Mouse (Mus musculus): ENCODE results near the gene Ctdspl. TPM values are rescaled to one million over a fixed set of nuclear protein-coding genes. Genes with fewer than 3 reads are reported as not detected.

Gene Ctdspl
- polyA plus RNA-seq, 1 experiment from 2014 or later = 4.9 TPM

- no peak overlapping the region for H3K4me2 ChIP-seq
- H3K27ac ChIP-seq (ENCODE audit: low read depth, low read length) = no peak overlapping the region
- H3K36me3 ChIP-seq (ENCODE audit: control insufficient read depth, insufficient read depth, low read length) = no peaks in the 10 kb centered on the region
- no peak overlapping the region for H3K4me3 ChIP-seq (ENCODE audit: low read depth, low read length)
- DNase-seq (ENCODE audit: low spot score, missing footprints) (no peak), ATAC-seq (ENCODE audit: low FRiP score) (no peak)
- no peak overlapping the region for H3K9ac ChIP-seq (ENCODE audit: low read length)
- peaks cover 5% of the 10 kb centered on the region; the same call in 1 of the 2 replicates for H3K4me1 ChIP-seq (ENCODE audit: control insufficient read depth, insufficient read depth, low read length)
- H3K9me3 ChIP-seq (ENCODE audit: control insufficient read depth, low read length) = no peaks in the 10 kb centered on the region
- no peaks in the 10 kb centered on the region for H3K27me3 ChIP-seq (ENCODE audit: control insufficient read depth, insufficient read depth, low read length)
- WGBS = 67% methylated on average over 12 of the region's 12 CpGs
Measured at GRCm38 (mm10) chr9:118936071-118936470, 9.8 kb downstream of the Ctdspl start.

GRCm38 (mm10) chr9:118937515-118937914, 11.3 kb downstream of the Ctdspl start:
- Histone ChIP-seq H3K27me3 (ENCODE audit: control insufficient read depth, insufficient read depth, low read length) (no peaks in the 10 kb centered on the region), H3K4me2 (no peak overlapping the region), H3K9ac (ENCODE audit: low read length) (no peak overlapping the region), H3K9me3 (ENCODE audit: control insufficient read depth, low read length) (no peaks in the 10 kb centered on the region), H3K27ac (ENCODE audit: low read depth, low read length) (no peak overlapping the region), H3K4me1 (ENCODE audit: control insufficient read depth, insufficient read depth, low read length) (peaks cover 5% of the 10 kb centered on the region; the same call in 1 of the 2 replicates), H3K4me3 (ENCODE audit: low read depth, low read length) (no peak overlapping the region), H3K36me3 (ENCODE audit: control insufficient read depth, insufficient read depth, low read length) (no peaks in the 10 kb centered on the region)
- ATAC-seq (ENCODE audit: low FRiP score) (no peak), DNase-seq (ENCODE audit: low spot score, missing footprints) (no peak)
- WGBS = 59% methylated on average over 3 of the region's 3 CpGs

- H3K27me3 ChIP-seq (ENCODE audit: control insufficient read depth, insufficient read depth, low read length) = no peaks in the 10 kb centered on the region
- ATAC-seq (ENCODE audit: low FRiP score) (no peak), DNase-seq (ENCODE audit: low spot score, missing footprints) (no peak)
- H3K4me3 ChIP-seq (ENCODE audit: low read depth, low read length) = no peak overlapping the region
- 40% methylated on average over 13 of the region's 13 CpGs for WGBS
- H3K4me1 ChIP-seq (ENCODE audit: control insufficient read depth, insufficient read depth, low read length) = peaks cover 5% of the 10 kb centered on the region; the same call in 1 of the 2 replicates
- H3K27ac ChIP-seq (ENCODE audit: low read depth, low read length) = no peak overlapping the region
- H3K4me2 ChIP-seq = no peak overlapping the region
- H3K36me3 ChIP-seq (ENCODE audit: control insufficient read depth, insufficient read depth, low read length) = no peaks in the 10 kb centered on the region
- no peak overlapping the region for H3K9ac ChIP-seq (ENCODE audit: low read length)
- no peaks in the 10 kb centered on the region for H3K9me3 ChIP-seq (ENCODE audit: control insufficient read depth, low read length)
Measured at GRCm38 (mm10) chr9:118939410-118939809, 13.2 kb downstream of the Ctdspl start.

- no peak for DNase-seq (ENCODE audit: low spot score, missing footprints)
- Histone ChIP-seq H3K27ac (ENCODE audit: low read depth, low read length) (no peak overlapping the region), H3K4me1 (ENCODE audit: control insufficient read depth, insufficient read depth, low read length) (peaks cover 5% of the 10 kb centered on the region; the same call in 1 of the 2 replicates), H3K4me2 (no peak overlapping the region), H3K4me3 (ENCODE audit: low read depth, low read length) (no peak overlapping the region), H3K9ac (ENCODE audit: low read length) (no peak overlapping the region), H3K36me3 (ENCODE audit: control insufficient read depth, insufficient read depth, low read length) (no peaks in the 10 kb centered on the region), H3K9me3 (ENCODE audit: control insufficient read depth, low read length) (no peaks in the 10 kb centered on the region), H3K27me3 (ENCODE audit: control insufficient read depth, insufficient read depth, low read length) (no peaks in the 10 kb centered on the region)
- 75% methylated on average over 12 of the region's 12 CpGs for WGBS
- no peak for ATAC-seq (ENCODE audit: low FRiP score)
Measured at GRCm38 (mm10) chr9:118939831-118940230, 13.6 kb downstream of the Ctdspl start.

- DNase-seq (ENCODE audit: low spot score, missing footprints) (no peak), ATAC-seq (ENCODE audit: low FRiP score) (no peak)
- no peak overlapping the region for H3K27ac ChIP-seq (ENCODE audit: low read depth, low read length)
- H3K27me3 ChIP-seq (ENCODE audit: control insufficient read depth, insufficient read depth, low read length) = no peaks in the 10 kb centered on the region
- no peak overlapping the region for H3K9ac ChIP-seq (ENCODE audit: low read length)
- H3K36me3 ChIP-seq (ENCODE audit: control insufficient read depth, insufficient read depth, low read length) = no peaks in the 10 kb centered on the region
- no peak overlapping the region for H3K4me3 ChIP-seq (ENCODE audit: low read depth, low read length)
- peaks cover 5% of the 10 kb centered on the region; the same call in 1 of the 2 replicates for H3K4me1 ChIP-seq (ENCODE audit: control insufficient read depth, insufficient read depth, low read length)
- no peak overlapping the region for H3K4me2 ChIP-seq
- 92% methylated on average over 12 of the region's 12 CpGs for WGBS
- no peaks in the 10 kb centered on the region for H3K9me3 ChIP-seq (ENCODE audit: control insufficient read depth, low read length)
Measured at GRCm38 (mm10) chr9:118940591-118941207, 14.4 kb downstream of the Ctdspl start.

- Histone ChIP-seq H3K4me3 (ENCODE audit: low read depth, low read length) (no peak overlapping the region), H3K4me1 (ENCODE audit: control insufficient read depth, insufficient read depth, low read length) (peaks cover 5% of the 10 kb centered on the region; the same call in 1 of the 2 replicates), H3K4me2 (no peak overlapping the region), H3K27ac (ENCODE audit: low read depth, low read length) (no peak overlapping the region), H3K27me3 (ENCODE audit: control insufficient read depth, insufficient read depth, low read length) (no peaks in the 10 kb centered on the region), H3K9ac (ENCODE audit: low read length) (no peak overlapping the region), H3K36me3 (ENCODE audit: control insufficient read depth, insufficient read depth, low read length) (no peaks in the 10 kb centered on the region), H3K9me3 (ENCODE audit: control insufficient read depth, low read length) (no peaks in the 10 kb centered on the region)
- ATAC-seq (ENCODE audit: low FRiP score) = no peak
- WGBS = 92% methylated on average over 4 of the region's 4 CpGs
- DNase-seq (ENCODE audit: low spot score, missing footprints) = no peak
Measured at GRCm38 (mm10) chr9:118942030-118942429, 15.8 kb downstream of the Ctdspl start.

GRCm38 (mm10) chr9:118943941-118944340, 17.7 kb downstream of the Ctdspl start:
- H3K4me3 ChIP-seq (ENCODE audit: low read depth, low read length) = no peak overlapping the region
- H3K36me3 ChIP-seq (ENCODE audit: control insufficient read depth, insufficient read depth, low read length) = no peaks in the 10 kb centered on the region
- H3K9me3 ChIP-seq (ENCODE audit: control insufficient read depth, low read length) = no peaks in the 10 kb centered on the region
- peaks cover 5% of the 10 kb centered on the region; the same call in 1 of the 2 replicates for H3K4me1 ChIP-seq (ENCODE audit: control insufficient read depth, insufficient read depth, low read length)
- H3K27ac ChIP-seq (ENCODE audit: low read depth, low read length) = no peak overlapping the region
- no peaks in the 10 kb centered on the region for H3K27me3 ChIP-seq (ENCODE audit: control insufficient read depth, insufficient read depth, low read length)
- DNase-seq (ENCODE audit: low spot score, missing footprints) (no peak), ATAC-seq (ENCODE audit: low FRiP score) (no peak)
- no peak overlapping the region for H3K4me2 ChIP-seq
- H3K9ac ChIP-seq (ENCODE audit: low read length) = no peak overlapping the region
- 67% methylated on average over 5 of the region's 5 CpGs for WGBS

GRCm38 (mm10) chr9:118944388-118944787, 18.1 kb downstream of the Ctdspl start:
- no peak overlapping the region for H3K27ac ChIP-seq (ENCODE audit: low read depth, low read length)
- DNase-seq (ENCODE audit: low spot score, missing footprints) (no peak), ATAC-seq (ENCODE audit: low FRiP score) (no peak)
- H3K4me1 ChIP-seq (ENCODE audit: control insufficient read depth, insufficient read depth, low read length) = peaks cover 3% of the 10 kb centered on the region; the same call in 1 of the 2 replicates
- no peak overlapping the region for H3K4me2 ChIP-seq
- H3K27me3 ChIP-seq (ENCODE audit: control insufficient read depth, insufficient read depth, low read length) = no peaks in the 10 kb centered on the region
- H3K9ac ChIP-seq (ENCODE audit: low read length) = no peak overlapping the region
- no peaks in the 10 kb centered on the region for H3K9me3 ChIP-seq (ENCODE audit: control insufficient read depth, low read length)
- WGBS = 75% methylated on average over 12 of the region's 12 CpGs
- no peaks in the 10 kb centered on the region for H3K36me3 ChIP-seq (ENCODE audit: control insufficient read depth, insufficient read depth, low read length)
- no peak overlapping the region for H3K4me3 ChIP-seq (ENCODE audit: low read depth, low read length)

- H3K36me3 ChIP-seq (ENCODE audit: control insufficient read depth, insufficient read depth, low read length) = no peaks in the 10 kb centered on the region
- no peak overlapping the region for H3K4me3 ChIP-seq (ENCODE audit: low read depth, low read length)
Measured at GRCm38 (mm10) chr9:118948486-118948885, 22.2 kb downstream of the Ctdspl start.

More at GRCm38 (mm10) chr9:118948486-118948885, 22.2 kb downstream of the Ctdspl start:
- H3K4me2 ChIP-seq = no peak overlapping the region
- H3K4me1 ChIP-seq (ENCODE audit: control insufficient read depth, insufficient read depth, low read length) = no peaks in the 10 kb centered on the region; the same call in 1 of the 2 replicates
- H3K9ac ChIP-seq (ENCODE audit: low read length) = no peak overlapping the region
- H3K27me3 ChIP-seq (ENCODE audit: control insufficient read depth, insufficient read depth, low read length) = no peaks in the 10 kb centered on the region
- ATAC-seq (ENCODE audit: low FRiP score) (no peak), DNase-seq (ENCODE audit: low spot score, missing footprints) (no peak)
- WGBS = 89% methylated on average over 5 of the region's 5 CpGs
- no peaks in the 10 kb centered on the region for H3K9me3 ChIP-seq (ENCODE audit: control insufficient read depth, low read length)
- no peak overlapping the region for H3K27ac ChIP-seq (ENCODE audit: low read depth, low read length)

Data from midbrain, embryonic 11.5 days (tissue).